Mouse (Mus musculus): Measurements from ENCODE around the gene Gpr88.

DNA sequence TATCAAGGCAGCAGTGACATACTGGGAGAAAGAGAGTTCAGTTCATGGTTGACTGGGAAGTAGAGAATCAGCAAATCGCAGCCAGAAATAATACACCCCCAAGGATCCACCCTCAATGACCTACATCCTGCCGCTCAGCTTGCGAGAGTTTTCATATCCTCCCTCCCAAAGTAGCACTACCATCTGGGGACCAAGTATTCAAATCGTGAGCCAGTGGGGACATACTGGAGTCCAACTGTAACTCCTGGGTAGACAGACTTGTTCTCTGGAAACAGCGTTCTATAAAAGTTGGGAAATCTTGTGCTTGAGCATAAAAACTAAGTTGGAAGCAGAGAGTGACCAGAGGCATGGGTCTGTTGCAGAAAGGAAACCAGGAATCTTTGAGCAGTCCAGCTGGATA lies 20.5 kb downstream of the Gpr88 start:
- no peak for TF ChIP-seq EP300 (optimal IDR thresholded peaks at IDR 0.05)
- no peak for TF ChIP-seq CTCF (IDR thresholded peaks at IDR 0.05; ENCODE audit: low read depth)
